Mouse (Mus musculus) lung, embryonic 14.5 days (tissue): ENCODE data around the gene Wnt9b. TPM values are rescaled to one million over a fixed set of nuclear protein-coding genes. Genes with fewer than 3 reads are reported as not detected.
A peak's percentile ranks its signal among the peaks of the same experiment; 100 is the strongest.

Source experiments
- ATAC-seq: fragments of 200-750 bp; cut with Nextera tagmentation; 2 replicates; pipeline ENCODE4 v1.8.0; 2017; ENCODE audit warnings: mild to moderate bottlenecking, moderate TSS enrichment, moderate library complexity; ENCODE audit not compliant: insufficient read depth
- DNase-seq: peaks from one replicate; pipeline ENCODE4 v3.0.0-alpha.2; 2015
- H3K27ac ChIP-seq: fragments of 300-500 bp; sonication (generic); 2 replicates; pipeline ENCODE4 v1.5.1; 2014; ENCODE audit warnings: low read depth, mild to moderate bottlenecking, moderate library complexity
- H3K27me3 ChIP-seq: fragments of 300-500 bp; sonication (generic); 2 replicates; pipeline ENCODE4 v1.6.1; 2014; ENCODE audit warnings: low read length, control low read depth; ENCODE audit not compliant: insufficient read depth
- H3K36me3 ChIP-seq: fragments of 300-500 bp; sonication (generic); 2 replicates; pipeline ENCODE4 v1.6.1; 2014; ENCODE audit warnings: control low read depth; ENCODE audit not compliant: insufficient read depth
- H3K4me1 ChIP-seq: fragments of 300-500 bp; sonication (generic); 2 replicates; pipeline ENCODE4 v1.6.1; 2014; ENCODE audit warnings: antibody characterized with exemption, control low read depth; ENCODE audit not compliant: insufficient read depth
- H3K4me2 ChIP-seq: fragments of 300-500 bp; sonication (generic); 2 replicates; pipeline ENCODE4 v1.6.1; 2014; ENCODE audit warnings: mild to moderate bottlenecking
- H3K4me3 ChIP-seq: fragments of 300-500 bp; sonication (generic); 2 replicates; pipeline ENCODE4 v1.5.1; 2014; ENCODE audit warnings: low read depth, low read length
- H3K9ac ChIP-seq: fragments of 300-500 bp; sonication (generic); 2 replicates; pipeline ENCODE4 v1.6.1; 2014
- H3K9me3 ChIP-seq: fragments of 300-500 bp; sonication (generic); 2 replicates; pipeline ENCODE4 v1.6.1; 2016; ENCODE audit warnings: low read depth, low read length, control low read depth
- CTCF ChIP-seq: IDR thresholded peaks from 2 replicates; pipeline ENCODE4 v1.5.1; 2016; ENCODE audit warnings: antibody characterized with exemption, low read depth
- WGBS: fragments of 180-500 bp; shearing (Covaris S2); extraction: QIAGEN DNeasy Blood & Tissue Kit; methylation state at CpG from one replicate; pipeline ENCODE4 v1.1.7; 2014; 5-methylcytosine and 5-hydroxymethylcytosine counted together
- polyA plus RNA-seq: library from polyadenylated mRNA; unstranded; fragments of >200 nt; fragmentation: Nextera tagmentation; extraction: Ambion mirVana; gene quantifications from 2 replicates; pipeline ENCODE4 v1.2.1, GENCODE M21; 2014

The Wnt9b gene
- polyA plus RNA-seq, 1 experiment from 2014 or later: not detected

DNA sequence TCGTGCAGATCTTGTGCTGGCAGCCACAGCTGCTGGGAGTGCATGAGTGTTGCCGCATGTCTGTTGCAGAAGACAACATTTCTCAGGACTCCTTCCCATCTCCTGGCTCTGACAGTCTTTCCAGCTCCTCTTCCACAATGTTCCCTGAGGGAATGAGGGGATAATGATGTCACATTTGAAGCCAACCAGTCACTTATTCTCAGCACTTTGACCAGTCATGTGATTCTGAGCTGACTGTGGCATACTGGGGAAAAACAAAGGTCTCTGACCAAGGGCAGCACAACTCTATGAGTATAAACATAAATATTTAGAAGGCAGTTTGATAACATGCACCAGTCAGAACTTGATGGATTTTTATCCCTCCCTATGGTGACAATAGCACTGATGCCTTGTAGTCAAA, 35.5 kb downstream of the Wnt9b start:
- WGBS: 77% methylated on average over 2 of the region's 2 CpGs
- no peaks in the 10 kb centered on the region for H3K4me1 ChIP-seq
- TF ChIP-seq CTCF: no peak

DNA sequence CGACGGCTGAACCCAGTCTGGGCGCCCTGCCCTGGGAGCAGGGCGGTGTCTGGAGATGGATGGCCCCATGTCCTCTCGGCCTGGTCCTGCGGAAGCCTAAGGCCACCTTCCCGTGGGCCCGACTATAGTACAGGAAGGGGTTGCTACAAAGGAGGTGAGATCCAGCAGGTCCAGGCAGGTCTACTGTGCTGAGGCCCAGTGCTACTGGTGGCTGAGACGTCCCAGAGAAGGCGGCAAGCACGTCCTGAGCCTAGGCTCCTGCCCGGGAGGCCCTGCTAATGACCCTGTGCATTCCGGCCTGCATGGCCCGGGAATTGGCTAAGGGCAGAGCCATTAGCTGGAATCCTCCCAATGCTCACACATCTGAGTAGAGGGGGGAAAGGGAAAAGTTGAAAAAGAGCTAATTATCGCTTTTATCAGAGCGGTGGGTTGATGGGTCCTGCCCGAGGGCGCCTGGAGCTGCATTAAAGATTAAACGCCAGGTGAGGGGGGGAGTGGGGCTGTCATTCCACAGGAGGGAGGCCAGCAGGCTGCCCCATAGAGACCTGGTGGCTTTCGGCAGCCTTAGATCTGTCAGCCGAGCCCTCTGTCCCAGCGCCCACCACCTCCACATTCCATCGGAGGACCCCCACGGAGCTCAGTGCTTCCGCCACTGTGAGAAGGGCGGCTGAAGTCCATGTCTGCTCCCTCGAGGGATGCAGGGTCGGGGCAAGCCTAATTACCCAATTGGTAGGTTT, 37.6 kb downstream of the Wnt9b start:
- no peak overlapping the region for H3K27ac ChIP-seq
- H3K9ac ChIP-seq: no peak overlapping the region
- WGBS: 44% methylated on average over 28 of the region's 28 CpGs
- no peaks in the 10 kb centered on the region for H3K4me1 ChIP-seq
- H3K27me3 ChIP-seq: no peaks in the 10 kb centered on the region
- H3K36me3 ChIP-seq: no peaks in the 10 kb centered on the region
- DNase-seq: peak; percentile 14
- TF ChIP-seq CTCF: no peak
- ATAC-seq: 0 out of 2 replicates have a peak, but pooled peaks have one; percentile 28
- no peaks in the 10 kb centered on the region for H3K9me3 ChIP-seq
- no peak overlapping the region for H3K4me2 ChIP-seq
- H3K4me3 ChIP-seq: no peak overlapping the region

More for the DNA sequence above, 35.5 kb downstream of the Wnt9b start:
- H3K27ac ChIP-seq: no peak overlapping the region
- no peak overlapping the region for H3K9ac ChIP-seq
- no peaks in the 10 kb centered on the region for H3K36me3 ChIP-seq
- ATAC-seq: no peak
- no peak overlapping the region for H3K4me3 ChIP-seq
- H3K27me3 ChIP-seq: no peaks in the 10 kb centered on the region
- no peaks in the 10 kb centered on the region for H3K9me3 ChIP-seq
- H3K4me2 ChIP-seq: no peak overlapping the region
- no peak for DNase-seq

DNA sequence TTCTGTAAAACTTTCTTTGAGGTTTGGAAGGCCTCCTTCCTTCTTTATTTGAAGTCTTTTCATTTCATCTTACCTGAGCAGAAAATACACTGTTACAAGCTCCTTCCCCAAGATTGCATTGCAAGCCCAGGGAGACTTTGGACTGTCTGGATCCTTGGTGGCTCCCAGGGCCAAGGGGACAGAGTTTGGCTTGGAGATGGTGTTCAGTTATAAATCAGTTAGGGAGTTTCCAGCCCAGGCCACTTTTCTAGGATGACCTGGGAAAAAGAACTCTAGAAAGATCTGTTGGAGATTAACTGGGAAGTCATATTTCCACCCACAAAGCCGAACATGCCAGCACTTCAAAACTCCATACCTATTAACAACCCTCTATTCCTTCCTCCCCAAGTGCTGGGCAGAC, 39.6 kb downstream of the Wnt9b start:
- H3K4me1 ChIP-seq: no peaks in the 10 kb centered on the region
- no peak overlapping the region for H3K27ac ChIP-seq
- ATAC-seq: no peak
- 75% methylated on average over 1 of the region's 1 CpGs for WGBS
- TF ChIP-seq CTCF: no peak
- no peak overlapping the region for H3K9ac ChIP-seq
- no peak overlapping the region for H3K4me2 ChIP-seq
- no peaks in the 10 kb centered on the region for H3K9me3 ChIP-seq
- DNase-seq: no peak
- H3K4me3 ChIP-seq: no peak overlapping the region
- no peaks in the 10 kb centered on the region for H3K36me3 ChIP-seq
- no peaks in the 10 kb centered on the region for H3K27me3 ChIP-seq

DNA sequence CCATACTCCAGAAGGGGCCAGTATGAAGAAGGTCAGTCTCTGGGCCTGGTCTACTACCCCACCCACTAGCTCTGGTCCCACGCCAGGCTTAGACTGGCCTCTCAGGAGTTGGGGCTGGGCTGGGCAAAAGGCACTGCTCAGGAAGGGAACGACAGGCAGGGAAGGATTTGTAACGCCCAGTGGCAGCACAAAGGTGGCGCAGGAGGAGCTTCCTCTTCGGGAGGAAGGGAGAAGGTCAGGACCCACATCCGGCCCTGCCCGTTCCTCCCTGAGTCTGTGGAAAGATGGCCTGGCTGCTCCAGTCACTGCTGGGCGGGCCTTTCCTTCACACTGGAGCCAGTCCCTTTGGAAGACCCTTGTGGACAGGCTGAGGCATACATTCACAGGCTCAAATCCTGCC, 42.6 kb downstream of the Wnt9b start:
- peak; percentile 2; the same call in 1 of the 2 replicates for TF ChIP-seq CTCF
- no peaks in the 10 kb centered on the region for H3K9me3 ChIP-seq
- no peak overlapping the region for H3K4me2 ChIP-seq
- H3K4me1 ChIP-seq: no peaks in the 10 kb centered on the region
- H3K4me3 ChIP-seq: no peak overlapping the region
- H3K36me3 ChIP-seq: no peaks in the 10 kb centered on the region
- no peak overlapping the region for H3K27ac ChIP-seq
- 30% methylated on average over 8 of the region's 8 CpGs for WGBS
- peak; percentile 37 for DNase-seq
- no peak; the same call in 1 of the 2 replicates for ATAC-seq
- no peak overlapping the region for H3K9ac ChIP-seq
- H3K27me3 ChIP-seq: no peaks in the 10 kb centered on the region

DNA sequence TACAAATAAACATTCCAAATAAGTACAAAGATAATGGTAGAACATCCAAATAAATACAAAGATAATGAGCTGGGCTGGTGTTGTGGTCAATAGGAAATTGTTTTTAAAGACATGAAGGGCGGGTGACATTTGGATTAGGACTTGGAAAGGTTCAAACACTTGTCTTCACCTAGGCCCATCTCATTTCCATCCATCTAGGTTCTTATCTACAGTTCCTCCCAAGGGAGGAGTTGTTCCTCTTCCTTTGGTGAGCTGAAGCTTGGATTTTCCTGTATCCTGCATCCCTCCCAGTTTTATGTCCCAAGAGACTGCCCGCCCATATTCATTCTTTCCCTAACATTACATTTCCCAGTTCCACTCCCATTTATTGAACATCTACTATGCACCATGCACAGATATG, 51.4 kb downstream of the Wnt9b start:
- ATAC-seq (0 out of 2 replicates have a peak, but pooled peaks have one; percentile 4), DNase-seq (no peak)
- Histone ChIP-seq H3K27me3 (no peaks in the 10 kb centered on the region), H3K4me3 (peak overlapping the region; percentile 97), H3K4me2 (peak overlapping the region; percentile 63), H3K9me3 (no peaks in the 10 kb centered on the region), H3K9ac (peak overlapping the region; percentile 89), H3K27ac (peak overlapping the region; percentile 98), H3K36me3 (0 out of 2 replicates have a peak, but pooled peaks cover 5% of the 10 kb centered on the region), H3K4me1 (no peaks in the 10 kb centered on the region)
- TF ChIP-seq CTCF: no peak
- 64% methylated on average over 2 of the region's 2 CpGs for WGBS

DNA sequence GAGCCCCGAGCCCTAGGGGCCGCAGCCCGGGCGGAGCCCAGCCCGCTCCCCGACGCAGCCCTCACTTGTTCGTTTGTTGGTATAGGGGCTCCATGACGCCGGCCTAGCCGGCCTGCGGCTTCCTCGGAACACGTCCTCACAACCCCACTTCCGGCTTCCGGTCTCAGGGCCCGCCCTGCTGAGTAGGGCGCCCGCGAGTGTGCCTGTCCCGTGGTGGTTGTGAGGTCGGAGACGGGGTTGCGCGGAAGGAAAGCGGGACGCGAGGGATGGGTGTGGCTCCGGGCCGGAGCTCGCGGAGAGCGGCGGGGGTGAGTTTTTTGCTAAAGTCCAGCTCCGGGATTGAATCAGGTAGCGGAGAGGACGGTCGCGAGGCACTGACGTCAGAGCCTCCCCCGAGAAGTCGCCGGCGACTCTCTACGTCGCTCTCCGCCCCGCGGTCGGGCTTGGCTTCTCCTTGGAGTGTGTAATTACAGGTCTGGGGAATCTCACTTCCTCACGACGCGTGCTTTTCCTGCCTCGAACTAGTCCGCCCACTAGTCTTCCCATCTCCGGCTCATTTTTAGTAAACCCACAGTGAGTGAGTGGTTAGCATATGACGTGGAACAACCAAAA, 52.0 kb downstream of the Wnt9b start, which contains the start of gene Gosr2:
Gosr2 (minus strand) TSS at position 334 of the 612 bp plus-strand sequence.
- ATAC-seq (peak; percentile 98), DNase-seq (peak; percentile 96)
- Histone ChIP-seq H3K9ac (peak within 1 kb of the TSS; percentile 89), H3K27me3 (no peaks in the 10 kb centered on the region), H3K4me2 (peak within 1 kb of the TSS; percentile 63), H3K36me3 (0 out of 2 replicates have a peak, but pooled peaks cover 5% of the 10 kb centered on the region), H3K4me3 (peak within 1 kb of the TSS; percentile 97), H3K4me1 (no peaks in the 10 kb centered on the region), H3K27ac (peak within 1 kb of the TSS; percentile 98), H3K9me3 (no peaks in the 10 kb centered on the region)
- under 1% methylated on average over 57 of the region's 57 CpGs for WGBS
- no peak for TF ChIP-seq CTCF
